Mouse (Mus musculus) C2C12 (cell line): Measurements from ENCODE around the gene Ahdc1. TPM values are rescaled to one million over a fixed set of nuclear protein-coding genes. Genes with fewer than 3 reads are reported as not detected.

ENCODE experiments used
- H3K27me3 ChIP-seq: one replicate; pipeline ENCODE4 v1.6.1; 2011; ENCODE audit not compliant: control insufficient read depth, insufficient read depth, insufficient read length
- H3K36me3 ChIP-seq: one replicate; pipeline ENCODE4 v1.6.1; 2011; ENCODE audit not compliant: control insufficient read depth, insufficient read depth
- H3K4me3 ChIP-seq: one replicate; pipeline ENCODE4 v1.5.1; 2011; ENCODE audit warnings: mild to moderate bottlenecking, control low read depth; ENCODE audit not compliant: poor library complexity, insufficient read depth, severe bottlenecking
- H3K79me2 ChIP-seq: one replicate; pipeline ENCODE4 v1.6.1; 2011; ENCODE audit not compliant: control insufficient read depth, insufficient read depth
- H3K79me3 ChIP-seq: one replicate; pipeline ENCODE4 v1.6.1; 2011; ENCODE audit warnings: low read depth, control low read depth
- H3ac ChIP-seq: one replicate; pipeline ENCODE3; 2011; ENCODE audit warnings: low read depth; ENCODE audit not compliant: control insufficient read depth, insufficient read length
- CEBPB ChIP-seq: IDR thresholded peaks from one replicate; pipeline ENCODE4 v1.6.1; 2011; ENCODE audit warnings: low read depth, mild to moderate bottlenecking, control low read depth, moderate library complexity
- CTCF ChIP-seq: IDR thresholded peaks from one replicate; pipeline ENCODE4 v1.5.1; 2011; ENCODE audit not compliant: control insufficient read depth, insufficient read depth, insufficient read length
- FOSL1 ChIP-seq: IDR thresholded peaks from one replicate; pipeline ENCODE4 v1.8.0; 2011; ENCODE audit warnings: mild to moderate bottlenecking, low read length; ENCODE audit not compliant: poor library complexity, insufficient read depth, severe bottlenecking
- MAX ChIP-seq: IDR thresholded peaks from one replicate; pipeline ENCODE4 v1.6.1; 2011; ENCODE audit warnings: mild to moderate bottlenecking, control low read depth
- MYOD1 ChIP-seq: IDR thresholded peaks from one replicate; pipeline ENCODE4 v1.6.1; 2011; ENCODE audit warnings: low read depth; ENCODE audit not compliant: control insufficient read depth, insufficient read length
- MYOG ChIP-seq: IDR thresholded peaks from one replicate; pipeline ENCODE4 v1.6.1; 2011; ENCODE audit not compliant: control insufficient read depth, insufficient read length; ENCODE audit errors: extremely low read depth
- USF1 ChIP-seq: IDR thresholded peaks from one replicate; pipeline ENCODE4 v1.6.1; 2011; ENCODE audit warnings: low read depth, mild to moderate bottlenecking, control low read depth, moderate library complexity
- polyA plus RNA-seq: library from polyadenylated mRNA; unstranded; fragments of >200 nt; fragmentation: generic; extraction: Trizol; gene quantifications from one replicate; pipeline ENCODE4 v1.2.1, GENCODE M21; 2012; ENCODE audit warnings: missing spikeins

Gene Ahdc1
- polyA plus RNA-seq, 1 experiment, result 27.9 TPM

GRCm38 (mm10) chr4:132981621-132982020, 29.4 kb upstream of the Ahdc1 start:
- H3K27me3 ChIP-seq, result peaks cover 34% of the 10 kb centered on the region
- H3K4me3 ChIP-seq, result no peak overlapping the region
- no peaks in the 10 kb centered on the region for H3K36me3 ChIP-seq
- TF ChIP-seq CTCF (no peak), MYOG (no peak), MYOD1 (no peak), FOSL1 (no peak)
- no peak overlapping the region for H3ac ChIP-seq
- H3K79me2 ChIP-seq, result no peaks in the 10 kb centered on the region
- no peaks in the 10 kb centered on the region for H3K79me3 ChIP-seq

DNA sequence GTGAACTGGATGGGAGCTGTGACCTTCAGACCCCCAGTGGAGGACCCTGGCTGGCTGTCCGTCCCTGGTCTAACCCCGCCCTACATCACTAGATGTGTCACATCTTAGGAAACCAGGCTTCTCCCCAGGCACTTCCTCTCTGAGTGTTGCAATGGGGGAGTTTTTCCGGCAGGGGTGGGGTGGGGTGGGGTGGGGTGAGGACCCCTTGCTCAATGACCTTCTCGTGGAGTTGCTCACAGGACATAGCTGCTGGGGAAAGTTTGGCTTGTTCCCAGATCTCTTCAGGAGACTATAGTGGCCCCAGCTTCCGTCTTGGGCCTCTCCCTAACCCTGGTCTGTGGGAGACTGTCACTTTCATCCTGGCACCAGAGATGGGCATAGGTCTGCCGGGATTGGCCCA, 28.1 kb upstream of the Ahdc1 start:
- no peaks in the 10 kb centered on the region for H3K79me3 ChIP-seq
- H3K4me3 ChIP-seq, result no peak overlapping the region
- H3ac ChIP-seq, result no peak overlapping the region
- no peaks in the 10 kb centered on the region for H3K36me3 ChIP-seq
- no peaks in the 10 kb centered on the region for H3K79me2 ChIP-seq
- H3K27me3 ChIP-seq, result peaks cover 27% of the 10 kb centered on the region
- TF ChIP-seq CEBPB, result no peak
- TF ChIP-seq CTCF, result no peak
- TF ChIP-seq MYOG, result no peak
- no peak for TF ChIP-seq USF1
- no peak for TF ChIP-seq FOSL1
- no peak for TF ChIP-seq MYOD1
- no peak for TF ChIP-seq MAX

GRCm38 (mm10) chr4:132983664-132984512, 27.2 kb upstream of the Ahdc1 start:
- TF ChIP-seq FOSL1 (no peak), CEBPB (no peak), MYOD1 (no peak), MYOG (no peak), MAX (no peak), CTCF (no peak), USF1 (no peak)
- H3K79me2 ChIP-seq, result no peaks in the 10 kb centered on the region
- H3ac ChIP-seq, result no peak overlapping the region
- H3K4me3 ChIP-seq, result no peak overlapping the region
- peaks cover 27% of the 10 kb centered on the region for H3K27me3 ChIP-seq
- H3K79me3 ChIP-seq, result no peaks in the 10 kb centered on the region
- no peaks in the 10 kb centered on the region for H3K36me3 ChIP-seq

DNA sequence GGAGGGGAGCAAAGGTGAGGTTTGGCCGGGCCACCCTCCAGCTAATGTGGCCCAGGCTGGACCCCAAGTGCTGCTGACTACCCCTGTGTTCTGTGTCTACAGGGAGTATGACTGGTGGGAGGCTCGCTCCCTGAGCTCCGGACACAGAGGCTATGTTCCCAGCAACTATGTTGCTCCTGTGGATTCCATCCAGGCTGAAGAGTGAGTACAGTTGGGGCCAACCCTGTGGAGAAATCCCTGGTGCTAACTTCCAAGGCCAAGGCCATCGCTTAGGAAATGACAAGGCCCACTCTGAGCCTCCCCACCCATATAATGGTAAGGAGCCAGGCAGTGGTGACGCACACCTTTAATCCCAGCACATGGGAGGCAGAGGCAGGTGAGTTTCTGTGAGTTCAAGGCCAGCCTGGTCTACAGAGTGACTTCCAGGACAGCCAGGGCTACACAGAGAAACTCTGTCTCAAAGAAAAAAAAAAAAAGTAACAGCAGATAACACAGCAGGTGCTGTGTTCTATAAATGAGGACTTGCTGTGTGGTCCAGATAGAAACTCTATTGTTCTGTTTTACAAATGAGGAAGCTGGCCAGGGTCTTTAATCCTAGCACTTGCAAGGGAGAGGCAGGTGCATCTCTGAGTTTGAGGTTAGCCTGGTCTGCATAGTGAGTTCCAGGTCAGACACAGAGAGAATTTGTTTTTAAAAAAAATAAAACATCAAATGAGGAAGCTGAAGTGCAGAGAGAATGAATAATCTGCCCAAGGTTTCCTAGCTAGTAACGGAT, 22.3 kb upstream of the Ahdc1 start:
- H3K27me3 ChIP-seq, result peaks cover 14% of the 10 kb centered on the region
- no peak overlapping the region for H3ac ChIP-seq
- no peak overlapping the region for H3K4me3 ChIP-seq
- TF ChIP-seq MYOD1 (no peak), FOSL1 (no peak), CTCF (no peak), USF1 (no peak), MYOG (no peak), CEBPB (no peak), MAX (no peak)
- H3K36me3 ChIP-seq, result no peaks in the 10 kb centered on the region
- no peaks in the 10 kb centered on the region for H3K79me2 ChIP-seq
- no peaks in the 10 kb centered on the region for H3K79me3 ChIP-seq

- no peak overlapping the region for H3ac ChIP-seq
- H3K36me3 ChIP-seq, result no peaks in the 10 kb centered on the region
- TF ChIP-seq CTCF, result no peak
- TF ChIP-seq USF1, result no peak
- TF ChIP-seq MAX, result no peak
- TF ChIP-seq CEBPB, result no peak
- no peak for TF ChIP-seq FOSL1
- TF ChIP-seq MYOD1, result no peak
- no peak for TF ChIP-seq MYOG
- H3K4me3 ChIP-seq, result no peak overlapping the region
- peaks cover 13% of the 10 kb centered on the region for H3K27me3 ChIP-seq
- no peaks in the 10 kb centered on the region for H3K79me2 ChIP-seq
- H3K79me3 ChIP-seq, result no peaks in the 10 kb centered on the region
Observed at GRCm38 (mm10) chr4:132993553-132993952, 17.5 kb upstream of the Ahdc1 start.

- Histone ChIP-seq H3K79me2 (no peaks in the 10 kb centered on the region), H3K4me3 (no peak overlapping the region), H3K27me3 (peaks cover 26% of the 10 kb centered on the region), H3K36me3 (no peaks in the 10 kb centered on the region), H3ac (no peak overlapping the region), H3K79me3 (no peaks in the 10 kb centered on the region)
- no peak for TF ChIP-seq FOSL1
- TF ChIP-seq CEBPB, result no peak
- TF ChIP-seq CTCF, result no peak
- no peak for TF ChIP-seq MYOG
- no peak for TF ChIP-seq USF1
- no peak for TF ChIP-seq MAX
- no peak for TF ChIP-seq MYOD1
Observed at GRCm38 (mm10) chr4:132997469-132998237, 13.4 kb upstream of the Ahdc1 start.
